Mouse (Mus musculus) heart, embryonic 14.5 days (tissue): Measurements from ENCODE around the gene Nmur1. TPM values are rescaled to one million over a fixed set of nuclear protein-coding genes. Genes with fewer than 3 reads are reported as not detected.

Experiments used
- ATAC-seq: fragments of 200-750 bp; cut with Nextera tagmentation; 2 replicates; pipeline ENCODE4 v1.8.0; 2017; ENCODE audit warnings: low read depth, moderate TSS enrichment; ENCODE audit not compliant: insufficient number of reproducible peaks, insufficient read depth, low FRiP score
- H3K27ac ChIP-seq, 2 experiments: fragments of 200-500 bp in 1 of 2; fragments of 300-500 bp in 1 of 2; sonication (generic) in 1 of 2; replicated peaks in 1 of 2; 2 replicates each; pipeline ENCODE4 v1.5.1; 2012 to 2014; ENCODE audit warnings: low read depth in 2 of 2, low read length in 2 of 2, control low read depth in 1 of 2, mild to moderate bottlenecking in 1 of 2, mixed read lengths in 1 of 2; ENCODE audit not compliant: control insufficient read depth in 1 of 2, insufficient read depth in 1 of 2
- H3K27me3 ChIP-seq: fragments of 300-500 bp; sonication (generic); 2 replicates; pipeline ENCODE4 v1.6.1; 2014; ENCODE audit warnings: mild to moderate bottlenecking, low read length, control low read depth; ENCODE audit not compliant: control insufficient read depth, insufficient read depth
- H3K36me3 ChIP-seq: fragments of 300-500 bp; sonication (generic); 2 replicates; pipeline ENCODE4 v1.6.1; 2014; ENCODE audit warnings: mild to moderate bottlenecking, control low read depth, low read length, mixed read lengths; ENCODE audit not compliant: control insufficient read depth, insufficient read depth
- H3K4me1 ChIP-seq, 2 experiments: fragments of 200-500 bp in 1 of 2; fragments of 300-500 bp in 1 of 2; sonication (generic) in 1 of 2; 2 replicates each; pipeline ENCODE4 v1.6.1; 2012 to 2014; ENCODE audit warnings: low read length in 2 of 2, control low read depth in 1 of 2, mixed read lengths in 1 of 2; ENCODE audit not compliant: control insufficient read depth in 2 of 2, insufficient read depth in 2 of 2
- H3K4me2 ChIP-seq: fragments of 300-500 bp; sonication (generic); 2 replicates; pipeline ENCODE4 v1.6.1; 2014; ENCODE audit warnings: mild to moderate bottlenecking, low read length
- H3K4me3 ChIP-seq, 2 experiments: fragments of 200-500 bp in 1 of 2; fragments of 300-500 bp in 1 of 2; sonication (generic) in 1 of 2; 2 replicates each; pipeline ENCODE4 v1.5.1; 2012 to 2014; ENCODE audit warnings: low read length in 2 of 2, mild to moderate bottlenecking in 2 of 2, control low read depth in 1 of 2, low read depth in 1 of 2, moderate library complexity in 1 of 2; ENCODE audit not compliant: control insufficient read depth in 1 of 2, insufficient read depth in 1 of 2
- H3K9ac ChIP-seq: fragments of 300-500 bp; sonication (generic); 2 replicates; pipeline ENCODE4 v1.6.1; 2014; ENCODE audit warnings: mild to moderate bottlenecking, low read length
- H3K9me3 ChIP-seq: fragments of 300-500 bp; sonication (generic); 2 replicates; pipeline ENCODE4 v1.6.1; 2016; ENCODE audit warnings: low read length, control low read depth; ENCODE audit not compliant: control insufficient read depth
- WGBS: fragments of 180-500 bp; shearing (Covaris S2); extraction: QIAGEN DNeasy Blood & Tissue Kit; methylation state at CpG from one replicate; pipeline ENCODE4 v1.1.7; 2014; 5-methylcytosine and 5-hydroxymethylcytosine counted together
- polyA plus RNA-seq: library from polyadenylated mRNA; unstranded; fragments of >200 nt; fragmentation: Nextera tagmentation; extraction: Ambion mirVana; gene quantifications from 2 replicates; pipeline ENCODE4 v1.2.1, GENCODE M21; 2014

The Nmur1 gene
- polyA plus RNA-seq, 1 experiment from 2014 or later: not detected

- Histone ChIP-seq H3K9ac (peak overlapping the region; percentile 36; the same call in 1 of the 2 replicates), H3K9me3 (no peaks in the 10 kb centered on the region)
These were observed 38.8 kb upstream of the Nmur1 start for GRCm38 (mm10) chr1:86464875-86465224.

GRCm38 (mm10) chr1:86464223-86464874 is 38.3 kb upstream of the Nmur1 start:
- ATAC-seq: no peak
- H3K27ac ChIP-seq: peak overlapping the region in 1 of 2 experiments; percentile 61; a peak in 2 of 4 replicates
- peaks cover 6 to 17% of the 10 kb centered on the region in 2 experiments for H3K4me1 ChIP-seq
- WGBS: 60% methylated on average over 9 of the region's 9 CpGs
- no peak overlapping the region; the same call in 1 of the 2 replicates for H3K9ac ChIP-seq
- H3K4me2 ChIP-seq: no peak overlapping the region
- no peaks in the 10 kb centered on the region for H3K27me3 ChIP-seq
- H3K9me3 ChIP-seq: no peaks in the 10 kb centered on the region
- H3K36me3 ChIP-seq: no peaks in the 10 kb centered on the region
- no peak overlapping the region for H3K4me3 ChIP-seq

More at GRCm38 (mm10) chr1:86464875-86465224, 38.8 kb upstream of the Nmur1 start:
- H3K4me1 ChIP-seq: peaks cover 7 to 19% of the 10 kb centered on the region in 2 experiments
- ATAC-seq: no peak
- no peaks in the 10 kb centered on the region for H3K27me3 ChIP-seq
- no peak overlapping the region for H3K4me2 ChIP-seq
- 20% methylated on average over 4 of the region's 4 CpGs for WGBS
- H3K27ac ChIP-seq: peak overlapping the region in 1 of 2 experiments; percentile 61; a peak in 2 of 4 replicates
- no peak overlapping the region for H3K4me3 ChIP-seq
- H3K36me3 ChIP-seq: no peaks in the 10 kb centered on the region

- Histone ChIP-seq H3K27ac (no peak overlapping the region), H3K36me3 (no peaks in the 10 kb centered on the region), H3K9me3 (no peaks in the 10 kb centered on the region), H3K27me3 (no peaks in the 10 kb centered on the region), H3K9ac (no peak overlapping the region), H3K4me3 (no peak overlapping the region), H3K4me1 (no peaks in the 10 kb centered on the region), H3K4me2 (no peak overlapping the region)
- no peak for ATAC-seq
- WGBS: 79% methylated on average over 4 of the region's 4 CpGs
These were observed 33.3 kb upstream of the Nmur1 start for GRCm38 (mm10) chr1:86459371-86459770.

DNA sequence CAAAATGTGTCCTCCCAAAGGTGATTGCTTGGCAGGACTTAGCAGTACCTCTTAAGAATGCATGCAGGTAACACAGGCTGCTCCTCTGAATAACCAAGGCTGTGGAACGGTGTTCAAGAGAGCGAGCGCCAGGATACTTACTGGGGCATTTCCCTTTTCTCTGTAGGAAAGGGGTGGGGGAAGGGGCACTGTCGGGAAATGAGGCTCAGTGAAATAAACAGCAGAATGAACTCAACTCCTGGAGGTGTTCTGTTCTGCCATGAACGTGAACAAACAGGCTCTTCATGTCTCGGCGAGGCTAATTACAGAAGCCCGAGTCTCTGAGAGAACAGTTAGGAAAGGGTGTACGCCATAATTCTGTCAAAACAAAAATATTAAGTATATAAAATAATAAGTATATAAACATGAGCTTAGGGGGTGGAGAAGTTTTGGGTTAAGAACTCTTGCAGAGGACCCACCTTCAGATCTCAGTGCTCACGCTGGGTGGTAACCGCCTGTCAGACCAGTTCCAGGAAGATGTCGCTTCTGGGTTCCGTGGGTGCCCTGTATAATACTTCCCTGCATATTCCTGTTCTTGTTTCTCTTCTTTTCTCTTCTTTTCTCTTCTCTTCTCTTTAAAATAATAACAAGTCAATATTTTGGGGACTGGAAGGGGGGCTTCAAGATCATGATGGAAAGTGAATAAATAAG is 31.0 kb upstream of the Nmur1 start:
- Histone ChIP-seq H3K4me2 (no peak overlapping the region), H3K36me3 (no peaks in the 10 kb centered on the region), H3K9me3 (no peaks in the 10 kb centered on the region), H3K9ac (no peak overlapping the region), H3K27me3 (no peaks in the 10 kb centered on the region), H3K4me3 (no peak overlapping the region), H3K4me1 (no peaks in the 10 kb centered on the region), H3K27ac (no peak overlapping the region)
- no peak for ATAC-seq
- WGBS: 76% methylated on average over 13 of the region's 13 CpGs

GRCm38 (mm10) chr1:86452713-86453112 is 26.7 kb upstream of the Nmur1 start:
- 68% methylated on average over 5 of the region's 5 CpGs for WGBS
- no peak overlapping the region for H3K27ac ChIP-seq
- ATAC-seq: no peak

DNA sequence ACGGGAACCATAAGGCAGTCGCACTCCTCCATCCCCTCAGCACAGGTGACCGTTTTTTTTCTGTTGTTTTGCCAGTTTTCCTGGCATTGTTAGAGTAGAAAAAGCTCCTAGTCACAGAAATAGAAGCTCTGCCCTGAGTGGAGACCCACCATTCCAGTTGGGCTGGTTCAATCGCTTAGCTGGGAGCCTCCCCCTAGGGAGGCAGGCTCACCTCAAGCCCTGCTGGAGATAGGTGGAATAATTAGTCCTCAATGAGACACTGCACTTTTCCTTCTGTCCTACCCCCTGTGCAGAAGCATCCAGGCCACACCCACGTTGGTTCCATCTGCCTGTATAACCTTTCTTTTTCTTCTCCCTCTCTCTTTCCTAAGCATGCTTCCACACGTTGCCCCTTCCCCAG is 23.9 kb upstream of the Nmur1 start:
- no peaks in the 10 kb centered on the region for H3K36me3 ChIP-seq
- H3K27ac ChIP-seq: no peak overlapping the region
- no peak overlapping the region for H3K4me3 ChIP-seq
- peaks cover 12 to 14% of the 10 kb centered on the region in 2 experiments for H3K4me1 ChIP-seq
- no peak for ATAC-seq
- 51% methylated on average over 6 of the region's 6 CpGs for WGBS
- no peaks in the 10 kb centered on the region for H3K27me3 ChIP-seq
- no peaks in the 10 kb centered on the region for H3K9me3 ChIP-seq
- no peak overlapping the region for H3K4me2 ChIP-seq
- H3K9ac ChIP-seq: no peak overlapping the region

More at GRCm38 (mm10) chr1:86452713-86453112, 26.7 kb upstream of the Nmur1 start:
- H3K27me3 ChIP-seq: no peaks in the 10 kb centered on the region
- H3K4me3 ChIP-seq: no peak overlapping the region
- H3K36me3 ChIP-seq: no peaks in the 10 kb centered on the region
- H3K4me2 ChIP-seq: no peak overlapping the region
- H3K9ac ChIP-seq: no peak overlapping the region
- H3K9me3 ChIP-seq: no peaks in the 10 kb centered on the region
- H3K4me1 ChIP-seq: peaks cover 8% of the 10 kb centered on the region in 2 experiments

- peak overlapping the region; percentile 40 for H3K4me2 ChIP-seq
- no peak for ATAC-seq
- H3K9ac ChIP-seq: peak overlapping the region; percentile 35; the same call in 1 of the 2 replicates
- no peak overlapping the region for H3K4me3 ChIP-seq
- peaks cover 21 to 25% of the 10 kb centered on the region in 2 experiments for H3K4me1 ChIP-seq
- H3K27me3 ChIP-seq: no peaks in the 10 kb centered on the region
- no peaks in the 10 kb centered on the region for H3K9me3 ChIP-seq
- H3K27ac ChIP-seq: peak overlapping the region; percentile 69 to 76
- 23% methylated on average over 4 of the region's 4 CpGs for WGBS
- no peaks in the 10 kb centered on the region for H3K36me3 ChIP-seq
These were observed 22.2 kb upstream of the Nmur1 start for GRCm38 (mm10) chr1:86448272-86448671.
